Mouse (Mus musculus) embryonic fibroblast, embryonic 13.5 days (primary cell): ENCODE measurements around the gene Chd8.

ENCODE experiments used
- CTCF ChIP-seq: IDR thresholded peaks from 2 replicates; pipeline ENCODE4 v1.5.1; 2011; ENCODE audit warnings: mild to moderate bottlenecking, control low read depth, low read length, moderate library complexity, borderline replicate concordance; ENCODE audit not compliant: insufficient read depth
- POLR2A ChIP-seq: IDR thresholded peaks from 2 replicates; pipeline ENCODE4 v1.6.1; 2011; ENCODE audit warnings: low read depth, mild to moderate bottlenecking, control low read depth, low read length, moderate library complexity

- TF ChIP-seq CTCF (no peak), POLR2A (no peak)
These were observed 1.0 kb downstream of the Chd8 start for GRCm38 (mm10) chr14:52256311-52257175.
